Mouse (Mus musculus) limb, embryonic 10.5 days (tissue): ENCODE measurements around the gene Ak2. TPM values are rescaled to one million over a fixed set of nuclear protein-coding genes. Genes with fewer than 3 reads are reported as not detected.

Experiments
- DNase-seq: peaks from one replicate; pipeline ENCODE4 v3.0.0-alpha.2; 2017; ENCODE audit warnings: low spot score
- H3K27ac ChIP-seq: fragments of 300-500 bp; sonication (generic); 2 replicates; pipeline ENCODE4 v1.5.1; 2016; ENCODE audit warnings: mild to moderate bottlenecking
- H3K27me3 ChIP-seq: fragments of 300-500 bp; sonication (generic); 2 replicates; pipeline ENCODE4 v1.6.1; 2016; ENCODE audit warnings: low read depth, mild to moderate bottlenecking; ENCODE audit not compliant: poor library complexity, severe bottlenecking
- H3K36me3 ChIP-seq: fragments of 300-500 bp; sonication (generic); 2 replicates; pipeline ENCODE4 v1.6.1; 2016; ENCODE audit warnings: mild to moderate bottlenecking, moderate library complexity
- H3K4me1 ChIP-seq: fragments of 300-500 bp; sonication (generic); 2 replicates; pipeline ENCODE4 v1.6.1; 2016
- H3K4me3 ChIP-seq: fragments of 300-500 bp; sonication (generic); 2 replicates; pipeline ENCODE4 v1.5.1; 2016; ENCODE audit warnings: mild to moderate bottlenecking, moderate library complexity
- H3K9me3 ChIP-seq: fragments of 300-500 bp; sonication (generic); replicated peaks from 2 replicates; pipeline ENCODE4 v1.6.1; 2016; ENCODE audit warnings: mild to moderate bottlenecking
- WGBS: fragments of 180-500 bp; shearing (Covaris S2); methylation state at CpG from one replicate; pipeline ENCODE4 v1.1.7; 2016; 5-methylcytosine and 5-hydroxymethylcytosine counted together
- polyA plus RNA-seq: library from polyadenylated mRNA; unstranded; fragments of >200 nt; fragmentation: Nextera tagmentation; extraction: Ambion mirVana; gene quantifications from 2 replicates; pipeline ENCODE4 v1.2.1, GENCODE M21; 2016

Gene Ak2
- polyA plus RNA-seq, 1 experiment from 2014 or later = 236 TPM

DNA sequence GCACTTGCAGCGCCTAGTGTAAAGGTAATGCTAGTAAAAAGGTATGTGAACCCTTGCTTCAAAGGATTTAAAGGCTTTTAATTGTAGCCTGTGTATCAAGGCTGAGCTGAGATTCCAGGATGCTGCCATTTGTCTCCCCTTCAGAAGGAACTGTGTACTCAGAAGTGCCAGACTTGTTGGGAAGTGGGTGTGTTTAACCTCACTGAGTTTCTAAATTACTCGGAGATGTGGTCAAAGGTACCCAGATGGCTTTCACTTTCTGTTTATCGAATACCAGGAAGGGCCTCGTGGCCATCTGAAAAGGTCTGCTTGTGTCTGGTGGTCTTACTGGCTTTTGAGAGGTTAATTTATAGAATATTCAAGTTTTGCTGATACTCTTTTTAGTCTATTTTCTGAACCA, 68.2 kb downstream of the Ak2 start:
- DNase-seq = no peak
- Histone ChIP-seq H3K4me3 (peak overlapping the region; percentile 88), H3K4me1 (peaks cover 20% of the 10 kb centered on the region), H3K27ac (no peak overlapping the region), H3K27me3 (no peaks in the 10 kb centered on the region), H3K36me3 (no peaks in the 10 kb centered on the region), H3K9me3 (no peaks in the 10 kb centered on the region)
- WGBS = 37% methylated on average over 4 of the region's 4 CpGs

Other genes starting within 250 kb of the Ak2 start
- gene A3galt2, start 236.6 kb upstream of the Ak2 start, polyA plus RNA-seq = 0.10 TPM in 1 of 2 replicates, not detected in the other
- gene Zfp362, start 185.9 kb upstream of the Ak2 start, polyA plus RNA-seq = 41.4 and 48.6 TPM in 2 replicates
- 6.4 and 8.2 TPM in 2 replicates for gene Trim62, start 108.4 kb upstream of the Ak2 start, polyA plus RNA-seq
- gene Azin2, start 29.5 kb upstream of the Ak2 start, polyA plus RNA-seq = 9.8 and 15.4 TPM in 2 replicates
- 8.0 and 9.1 TPM in 2 replicates for gene Rnf19b, start 66.3 kb downstream of the Ak2 start, polyA plus RNA-seq
- gene Tmem54, start 113.6 kb downstream of the Ak2 start, polyA plus RNA-seq = 6.8 and 7.3 TPM in 2 replicates
- 0.30 and 0.69 TPM in 2 replicates for gene Hpca, start 130.1 kb downstream of the Ak2 start, polyA plus RNA-seq
- gene Fndc5, start 145.0 kb downstream of the Ak2 start, polyA plus RNA-seq = 2.0 and 2.6 TPM in 2 replicates
- 29.7 and 34.5 TPM in 2 replicates for gene S100pbp, start 197.8 kb downstream of the Ak2 start, polyA plus RNA-seq
- 98.9 and 103 TPM in 2 replicates for gene Yars, start 197.8 kb downstream of the Ak2 start, polyA plus RNA-seq